Mouse (Mus musculus) forebrain, embryonic 16.5 days (tissue): ENCODE results near the gene Poc1b. TPM values are rescaled to one million over a fixed set of nuclear protein-coding genes. Genes with fewer than 3 reads are reported as not detected.

Experiments
- ATAC-seq: fragments of 200-750 bp; cut with Nextera tagmentation; 2 replicates; pipeline ENCODE4 v1.8.0; 2017; ENCODE audit warnings: mild to moderate bottlenecking, moderate library complexity
- H3K27ac ChIP-seq: fragments of 300-500 bp; sonication (generic); 2 replicates; pipeline ENCODE4 v1.5.1; 2014; ENCODE audit warnings: low read length, control low read depth
- H3K27me3 ChIP-seq: fragments of 300-500 bp; sonication (generic); replicated peaks from 2 replicates; pipeline ENCODE4 v1.6.1; 2014; ENCODE audit warnings: low read length; ENCODE audit not compliant: control insufficient read depth, insufficient read depth
- H3K36me3 ChIP-seq: fragments of 300-500 bp; sonication (generic); 2 replicates; pipeline ENCODE4 v1.6.1; 2014; ENCODE audit not compliant: control insufficient read depth, insufficient read depth
- H3K4me1 ChIP-seq: fragments of 300-500 bp; sonication (generic); replicated peaks from 2 replicates; pipeline ENCODE4 v1.6.1; 2014; ENCODE audit warnings: low read length; ENCODE audit not compliant: control insufficient read depth, insufficient read depth
- H3K4me2 ChIP-seq: fragments of 300-500 bp; sonication (generic); 2 replicates; pipeline ENCODE4 v1.6.1; 2014; ENCODE audit warnings: mild to moderate bottlenecking, low read length, control low read depth
- H3K4me3 ChIP-seq: fragments of 300-500 bp; sonication (generic); replicated peaks from 2 replicates; pipeline ENCODE4 v1.5.1; 2014; ENCODE audit warnings: mild to moderate bottlenecking, low read length, control low read depth
- H3K9ac ChIP-seq: fragments of 300-500 bp; sonication (generic); replicated peaks from 2 replicates; pipeline ENCODE4 v1.6.1; 2014; ENCODE audit warnings: low read depth, low read length, control low read depth
- H3K9me3 ChIP-seq: fragments of 300-500 bp; sonication (generic); 2 replicates; pipeline ENCODE4 v1.6.1; 2016; ENCODE audit warnings: low read length; ENCODE audit not compliant: control insufficient read depth
- WGBS: fragments of 180-500 bp; shearing (Covaris S2); extraction: QIAGEN DNeasy Blood & Tissue Kit; methylation state at CpG from one replicate; pipeline ENCODE4 v1.1.7; 2014; 5-methylcytosine and 5-hydroxymethylcytosine counted together
- polyA plus RNA-seq: library from polyadenylated mRNA; unstranded; fragments of >200 nt; fragmentation: Nextera tagmentation; extraction: Ambion mirVana; gene quantifications from 2 replicates; pipeline ENCODE4 v1.2.1, GENCODE M21; 2015

The Poc1b gene
- polyA plus RNA-seq, 1 experiment from 2014 or later: 14.1 TPM

- H3K36me3 ChIP-seq: no peaks in the 10 kb centered on the region
- H3K4me1 ChIP-seq: 0 out of 2 replicates have a peak, but pooled peaks cover 5% of the 10 kb centered on the region
- no peaks in the 10 kb centered on the region for H3K9me3 ChIP-seq
- H3K9ac ChIP-seq: no peak overlapping the region
- no peak overlapping the region for H3K27ac ChIP-seq
- no peak for ATAC-seq
- H3K4me2 ChIP-seq: no peak overlapping the region
- H3K4me3 ChIP-seq: no peak overlapping the region
- 93% methylated on average over 2 of the region's 2 CpGs for WGBS
- H3K27me3 ChIP-seq: no peaks in the 10 kb centered on the region
Measured at GRCm38 (mm10) chr10:99194451-99195055, 87.7 kb downstream of the Poc1b start.

GRCm38 (mm10) chr10:99196556-99196955, 89.7 kb downstream of the Poc1b start:
- Histone ChIP-seq H3K9me3 (no peaks in the 10 kb centered on the region), H3K4me1 (0 out of 2 replicates have a peak, but pooled peaks cover 5% of the 10 kb centered on the region), H3K36me3 (no peaks in the 10 kb centered on the region), H3K9ac (no peak overlapping the region), H3K27ac (no peak overlapping the region), H3K4me3 (no peak overlapping the region), H3K27me3 (no peaks in the 10 kb centered on the region), H3K4me2 (no peak overlapping the region)
- ATAC-seq: no peak
- 84% methylated on average over 13 of the region's 13 CpGs for WGBS

- WGBS: 72% methylated on average over 8 of the region's 8 CpGs
- Histone ChIP-seq H3K9me3 (no peaks in the 10 kb centered on the region), H3K4me2 (no peak overlapping the region), H3K9ac (no peak overlapping the region), H3K27ac (no peak overlapping the region), H3K27me3 (no peaks in the 10 kb centered on the region), H3K36me3 (no peaks in the 10 kb centered on the region), H3K4me1 (peaks cover 9% of the 10 kb centered on the region; the same call in 1 of the 2 replicates), H3K4me3 (no peak overlapping the region)
- peak; percentile 41 for ATAC-seq
Measured at GRCm38 (mm10) chr10:99197125-99197524, 90.3 kb downstream of the Poc1b start.

GRCm38 (mm10) chr10:99197607-99198305, 90.9 kb downstream of the Poc1b start:
- ATAC-seq: peak; percentile 66
- Histone ChIP-seq H3K9ac (no peak overlapping the region), H3K27me3 (no peaks in the 10 kb centered on the region), H3K4me2 (no peak overlapping the region), H3K9me3 (no peaks in the 10 kb centered on the region), H3K4me1 (peaks cover 12% of the 10 kb centered on the region; the same call in 1 of the 2 replicates), H3K4me3 (no peak overlapping the region), H3K36me3 (no peaks in the 10 kb centered on the region), H3K27ac (no peak overlapping the region)
- 46% methylated on average over 9 of the region's 9 CpGs for WGBS

- H3K9ac ChIP-seq: no peak overlapping the region
- no peak for ATAC-seq
- 97% methylated on average over 9 of the region's 9 CpGs for WGBS
Measured at GRCm38 (mm10) chr10:99198946-99199345, 92.1 kb downstream of the Poc1b start.

GRCm38 (mm10) chr10:99200944-99201343, 94.1 kb downstream of the Poc1b start:
- peaks cover 23% of the 10 kb centered on the region for H3K4me1 ChIP-seq
- H3K27me3 ChIP-seq: no peaks in the 10 kb centered on the region
- WGBS: 67% methylated on average over 5 of the region's 5 CpGs
- no peak for ATAC-seq
- no peak overlapping the region for H3K9ac ChIP-seq
- H3K27ac ChIP-seq: no peak overlapping the region
- no peaks in the 10 kb centered on the region for H3K9me3 ChIP-seq
- H3K4me2 ChIP-seq: no peak overlapping the region
- no peak overlapping the region for H3K4me3 ChIP-seq
- no peaks in the 10 kb centered on the region for H3K36me3 ChIP-seq

More at GRCm38 (mm10) chr10:99198946-99199345, 92.1 kb downstream of the Poc1b start:
- Histone ChIP-seq H3K4me1 (peaks cover 17% of the 10 kb centered on the region), H3K9me3 (no peaks in the 10 kb centered on the region), H3K4me2 (no peak overlapping the region), H3K27ac (no peak overlapping the region), H3K4me3 (no peak overlapping the region), H3K27me3 (no peaks in the 10 kb centered on the region), H3K36me3 (no peaks in the 10 kb centered on the region)

GRCm38 (mm10) chr10:99201786-99202185, 95.0 kb downstream of the Poc1b start:
- Histone ChIP-seq H3K27me3 (no peaks in the 10 kb centered on the region), H3K4me2 (no peak overlapping the region), H3K9ac (no peak overlapping the region), H3K36me3 (no peaks in the 10 kb centered on the region), H3K4me3 (no peak overlapping the region), H3K9me3 (no peaks in the 10 kb centered on the region), H3K4me1 (peaks cover 23% of the 10 kb centered on the region), H3K27ac (no peak overlapping the region)
- 0% methylated on average over 1 of the region's 1 CpGs for WGBS
- ATAC-seq: no peak

GRCm38 (mm10) chr10:99202363-99202762, 95.5 kb downstream of the Poc1b start:
- H3K36me3 ChIP-seq: no peaks in the 10 kb centered on the region
- H3K9me3 ChIP-seq: no peaks in the 10 kb centered on the region
- 47% methylated on average over 8 of the region's 8 CpGs for WGBS
- H3K4me3 ChIP-seq: no peak overlapping the region
- H3K9ac ChIP-seq: no peak overlapping the region
- ATAC-seq: no peak
- H3K4me2 ChIP-seq: no peak overlapping the region
- peaks cover 21% of the 10 kb centered on the region for H3K4me1 ChIP-seq
- no peaks in the 10 kb centered on the region for H3K27me3 ChIP-seq
- H3K27ac ChIP-seq: no peak overlapping the region

- ATAC-seq: no peak
- H3K4me1 ChIP-seq: peaks cover 18% of the 10 kb centered on the region
- WGBS: 47% methylated on average over 5 of the region's 5 CpGs
- H3K27me3 ChIP-seq: no peaks in the 10 kb centered on the region
- no peaks in the 10 kb centered on the region for H3K36me3 ChIP-seq
- no peak overlapping the region for H3K4me3 ChIP-seq
- H3K27ac ChIP-seq: no peak overlapping the region
- H3K9ac ChIP-seq: no peak overlapping the region
- H3K4me2 ChIP-seq: peak overlapping the region; percentile 62
- H3K9me3 ChIP-seq: no peaks in the 10 kb centered on the region
Measured at GRCm38 (mm10) chr10:99203163-99203562, 96.3 kb downstream of the Poc1b start.
